In the genomic region with DNA sequence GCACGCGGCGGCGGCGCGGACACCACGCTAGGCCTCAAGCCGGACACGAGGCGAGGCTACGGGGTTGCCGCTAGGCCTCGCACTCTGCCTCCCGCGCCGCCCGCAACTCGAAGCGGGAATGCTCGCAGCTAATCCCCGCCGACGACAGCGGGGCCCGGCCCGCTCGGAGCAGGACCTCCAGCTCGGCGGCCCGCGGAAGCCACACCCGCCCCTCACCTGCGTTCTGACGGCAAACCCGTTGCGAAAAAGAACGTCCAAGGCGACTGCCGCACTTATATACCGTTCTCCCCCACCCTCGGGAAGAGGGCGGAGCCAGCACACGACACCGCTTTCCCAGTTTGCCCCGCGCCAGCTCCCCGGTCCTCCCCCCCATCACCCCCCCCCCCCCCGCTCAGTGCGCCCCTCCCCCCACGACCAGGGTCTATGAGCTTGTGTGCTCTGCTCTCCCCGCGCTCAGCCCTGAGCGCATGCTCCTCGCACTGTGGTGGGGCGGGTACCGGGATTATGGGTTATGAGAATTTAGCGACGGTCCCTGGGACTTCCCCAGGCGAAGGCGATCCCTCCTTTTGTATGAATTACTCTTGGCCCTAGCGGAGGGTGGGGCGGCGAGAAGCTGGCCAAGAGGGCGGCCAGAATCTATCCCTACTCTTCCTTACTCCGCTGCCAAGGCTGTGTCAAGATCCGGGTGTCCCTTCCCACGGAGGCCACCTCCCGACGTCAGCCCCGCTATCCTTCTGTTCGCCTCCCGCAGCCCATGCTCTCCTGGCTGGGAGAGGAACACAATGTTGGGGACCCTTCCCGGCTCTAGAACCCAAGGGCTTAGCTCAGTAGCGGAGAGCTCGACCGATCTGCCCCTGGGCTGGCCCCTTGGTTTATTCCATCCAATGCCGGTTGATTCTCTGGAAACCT, we compare ENCODE assay signal across 8 mouse cellular contexts. TPM values are rescaled to one million over a fixed set of nuclear protein-coding genes. Genes with fewer than 3 reads are reported as not detected.
DNase-seq lines count a peak whose midpoint lies in the region; ATAC-seq and TF ChIP-seq lines count a peak whose summit lies in the region.

No protein-coding gene starts in this region.

- peak overlapping the region; percentile 93 for H3K4me3 ChIP-seq in embryonic facial prominence, embryonic 13.5 days
- H3K4me3 ChIP-seq in kidney, adult 2 months (ENCODE audit: insufficient read depth, low read depth, low read length), result peak overlapping the region; percentile 95
- H3K4me3 ChIP-seq in limb, embryonic 12.5 days (replicated peaks), result peak overlapping the region; percentile 97
- peak overlapping the region; percentile 87 for H3K4me3 ChIP-seq in midbrain, embryonic 15.5 days
- peak overlapping the region; percentile 94 for H3K4me3 ChIP-seq in spleen, adult 2 months (ENCODE audit: extremely low read depth, insufficient read depth, insufficient read length)

- peak; percentile 97 for DNase-seq in 3134 (ENCODE audit: extremely low read depth, insufficient read length, low spot score)
- peak; percentile 95 to 96 for DNase-seq in adrenal gland, postnatal 36 days
- peak; percentile 95 to 98 for DNase-seq in heart, adult 18-20 months
- DNase-seq in kidney, adult 2 months, result peak; percentile 99
- peak; percentile 89 to 90 for DNase-seq in spleen, adult 2 months (ENCODE audit: low read depth in 1 of 2, low spot score in 2 of 2)

- peak; percentile 99 for TF ChIP-seq POLR2A in kidney, adult 2 months (IDR thresholded peaks at IDR 0.05; ENCODE audit: low read depth, low read length)
- peak; percentile 99 for TF ChIP-seq POLR2A in spleen, adult 2 months (IDR thresholded peaks at IDR 0.05; ENCODE audit: low read depth, low read length)

- H3K4me1 ChIP-seq in embryonic facial prominence, embryonic 13.5 days, result peaks cover 14% of the 10 kb centered on the region
- H3K4me1 ChIP-seq in kidney, adult 2 months (ENCODE audit: control insufficient read depth, insufficient read depth, low read length), result peaks cover 11% of the 10 kb centered on the region; the same call in 1 of the 2 replicates
- H3K4me1 ChIP-seq in limb, embryonic 12.5 days (replicated peaks), result peaks cover 16% of the 10 kb centered on the region
- H3K4me1 ChIP-seq in midbrain, embryonic 15.5 days, result peaks cover 41% of the 10 kb centered on the region
- H3K4me1 ChIP-seq in spleen, adult 2 months (ENCODE audit: control insufficient read depth, insufficient read depth, insufficient read length), result no peaks in the 10 kb centered on the region; the same call in 1 of the 2 replicates

- peak overlapping the region; percentile 100 for H3K9ac ChIP-seq in embryonic facial prominence, embryonic 13.5 days
- peak overlapping the region; percentile 100 for H3K9ac ChIP-seq in limb, embryonic 12.5 days (replicated peaks)
- H3K9ac ChIP-seq in midbrain, embryonic 15.5 days, result peak overlapping the region; percentile 86

- WGBS in embryonic facial prominence, embryonic 13.5 days, result under 1% methylated on average over 69 of the region's 77 CpGs
- under 1% methylated on average over 71 of the region's 77 CpGs for WGBS in kidney, adult 2 months
- under 1% methylated on average over 72 of the region's 77 CpGs for WGBS in limb, embryonic 12.5 days
- under 1% methylated on average over 68 of the region's 77 CpGs for WGBS in midbrain, embryonic 15.5 days
- WGBS in spleen, adult 2 months, result under 1% methylated on average over 71 of the region's 77 CpGs

- no peak for TF ChIP-seq CTCF in kidney, adult 2 months (conservative IDR thresholded peaks at IDR 0.05; ENCODE audit: insufficient read depth, insufficient read length, low read depth, low read length)
- TF ChIP-seq CTCF in spleen, adult 2 months (IDR thresholded peaks at IDR 0.05; ENCODE audit: extremely low read depth, insufficient read depth, insufficient read length, insufficient replicate concordance), result no peak

- peak overlapping the region; percentile 65 for H3K4me2 ChIP-seq in embryonic facial prominence, embryonic 13.5 days
- peak overlapping the region; percentile 68 for H3K4me2 ChIP-seq in limb, embryonic 12.5 days
- peak overlapping the region; percentile 66 for H3K4me2 ChIP-seq in midbrain, embryonic 15.5 days

- H3K36me3 ChIP-seq in embryonic facial prominence, embryonic 13.5 days, result peaks cover 37% of the 10 kb centered on the region
- H3K36me3 ChIP-seq in kidney, adult 2 months (ENCODE audit: control insufficient read depth, insufficient read depth, low read length), result peaks cover 21% of the 10 kb centered on the region
- H3K36me3 ChIP-seq in limb, embryonic 12.5 days, result peaks cover 34% of the 10 kb centered on the region
- H3K36me3 ChIP-seq in midbrain, embryonic 15.5 days (replicated peaks), result peaks cover 15% of the 10 kb centered on the region; the same call in 1 of the 2 replicates
- H3K36me3 ChIP-seq in spleen, adult 2 months (ENCODE audit: control insufficient read depth, insufficient read depth, low read length), result peaks cover 27% of the 10 kb centered on the region

- H3K9me3 ChIP-seq in embryonic facial prominence, embryonic 13.5 days, result no peaks in the 10 kb centered on the region
- no peaks in the 10 kb centered on the region for H3K9me3 ChIP-seq in limb, embryonic 12.5 days
- no peaks in the 10 kb centered on the region for H3K9me3 ChIP-seq in midbrain, embryonic 15.5 days

- H3K27me3 ChIP-seq in embryonic facial prominence, embryonic 13.5 days, result no peaks in the 10 kb centered on the region
- no peaks in the 10 kb centered on the region for H3K27me3 ChIP-seq in kidney, adult 2 months (replicated peaks; ENCODE audit: control insufficient read depth, insufficient read depth, low read length)
- no peaks in the 10 kb centered on the region for H3K27me3 ChIP-seq in limb, embryonic 12.5 days
- H3K27me3 ChIP-seq in midbrain, embryonic 15.5 days (replicated peaks), result no peaks in the 10 kb centered on the region
- no peaks in the 10 kb centered on the region for H3K27me3 ChIP-seq in spleen, adult 2 months (ENCODE audit: control insufficient read depth, insufficient read depth, low read length)

- peak; percentile 99 for ATAC-seq in embryonic facial prominence, embryonic 13.5 days (ENCODE audit: insufficient number of reproducible peaks, insufficient read depth, low FRiP score, low TSS enrichment, low read depth)
- ATAC-seq in limb, embryonic 12.5 days (ENCODE audit: insufficient number of reproducible peaks, insufficient read depth, low FRiP score, low TSS enrichment, low read depth), result peak; percentile 99
- ATAC-seq in midbrain, embryonic 15.5 days (replicated peaks), result peak; percentile 99

- peak overlapping the region; percentile 99 for H3K27ac ChIP-seq in embryonic facial prominence, embryonic 13.5 days
- H3K27ac ChIP-seq in kidney, adult 2 months (ENCODE audit: insufficient read depth, low read depth, low read length), result peak overlapping the region; percentile 98
- peak overlapping the region; percentile 99 for H3K27ac ChIP-seq in limb, embryonic 12.5 days
- H3K27ac ChIP-seq in midbrain, embryonic 15.5 days, result peak overlapping the region; percentile 99
- H3K27ac ChIP-seq in spleen, adult 2 months (ENCODE audit: insufficient read depth, low read length), result peak overlapping the region; percentile 98

RNA-seq across cellular contexts. Expression of a gene that starts 7.3 kb away (rescaled TPM):
- total RNA-seq in adrenal gland, postnatal 36 days (2021), result 1,000 to 10,000 TPM; 6,718 to 6,967 TPM
- polyA plus RNA-seq in embryonic facial prominence, embryonic 13.5 days (2015; fragmentation: Nextera tagmentation; extraction: Ambion mirVana), result 5,425 and 5,472 TPM in 2 replicates
- total RNA-seq in heart, adult 18-20 months (2021), result 1,000 to 10,000 TPM in 1 of 2 experiments, 100 to 1,000 TPM in 1; 994 to 1,266 TPM
- polyA plus RNA-seq in kidney, adult 2 months (2012; rRNA removed), result 4,503 and 4,540 TPM in 2 replicates
- 4,104 and 4,228 TPM in 2 replicates for polyA plus RNA-seq in limb, embryonic 12.5 days (2016; fragmentation: Nextera tagmentation; extraction: Ambion mirVana)
- 3,193 and 3,214 TPM in 2 replicates for polyA plus RNA-seq in midbrain, embryonic 15.5 days (2015; fragmentation: Nextera tagmentation; extraction: Ambion mirVana)
- polyA plus RNA-seq in spleen, adult 2 months (2012; rRNA removed), result 2,639 and 2,890 TPM in 2 replicates

RNA-seq across cellular contexts. Expression of a gene that starts 33.1 kb away (rescaled TPM):
- total RNA-seq in adrenal gland, postnatal 36 days (2021), result under 1 TPM in 1 of 2 experiments, not detected in 1; 0.30 TPM
- 0.41 and 0.80 TPM in 2 replicates for polyA plus RNA-seq in embryonic facial prominence, embryonic 13.5 days (2015; fragmentation: Nextera tagmentation; extraction: Ambion mirVana)
- not detected for total RNA-seq in heart, adult 18-20 months (2021)
- polyA plus RNA-seq in kidney, adult 2 months (2012; rRNA removed), result 0.08 TPM in 1 of 2 replicates, not detected in the other
- polyA plus RNA-seq in limb, embryonic 12.5 days (2016; fragmentation: Nextera tagmentation; extraction: Ambion mirVana), result 0.79 and 0.88 TPM in 2 replicates
- polyA plus RNA-seq in midbrain, embryonic 15.5 days (2015; fragmentation: Nextera tagmentation; extraction: Ambion mirVana), result 2.2 and 2.4 TPM in 2 replicates
- not detected in 2 replicates for polyA plus RNA-seq in spleen, adult 2 months (2012; rRNA removed)

RNA-seq across cellular contexts. Expression of a gene that starts 33.7 kb away (rescaled TPM):
- 10 to 100 TPM; 29.4 to 30.8 TPM for total RNA-seq in adrenal gland, postnatal 36 days (2021)
- polyA plus RNA-seq in embryonic facial prominence, embryonic 13.5 days (2015; fragmentation: Nextera tagmentation; extraction: Ambion mirVana), result 22.4 and 23.9 TPM in 2 replicates
- total RNA-seq in heart, adult 18-20 months (2021), result 10 to 100 TPM; 21.9 to 25.0 TPM
- 21.0 and 23.4 TPM in 2 replicates for polyA plus RNA-seq in kidney, adult 2 months (2012; rRNA removed)
- 20.3 and 23.5 TPM in 2 replicates for polyA plus RNA-seq in limb, embryonic 12.5 days (2016; fragmentation: Nextera tagmentation; extraction: Ambion mirVana)
- 28.8 and 30.8 TPM in 2 replicates for polyA plus RNA-seq in midbrain, embryonic 15.5 days (2015; fragmentation: Nextera tagmentation; extraction: Ambion mirVana)
- polyA plus RNA-seq in spleen, adult 2 months (2012; rRNA removed), result 9.3 and 9.9 TPM in 2 replicates

RNA-seq across cellular contexts. Expression of a gene that starts 38.6 kb away (rescaled TPM):
- 1 to 10 TPM in 1 of 2 experiments, under 1 TPM in 1; 0.69 to 1.4 TPM for total RNA-seq in adrenal gland, postnatal 36 days (2021)
- polyA plus RNA-seq in embryonic facial prominence, embryonic 13.5 days (2015; fragmentation: Nextera tagmentation; extraction: Ambion mirVana), result 1.7 and 2.3 TPM in 2 replicates
- under 1 TPM; 0.39 to 0.42 TPM for total RNA-seq in heart, adult 18-20 months (2021)
- 0.19 and 0.36 TPM in 2 replicates for polyA plus RNA-seq in kidney, adult 2 months (2012; rRNA removed)
- 1.7 TPM in 2 replicates for polyA plus RNA-seq in limb, embryonic 12.5 days (2016; fragmentation: Nextera tagmentation; extraction: Ambion mirVana)
- polyA plus RNA-seq in midbrain, embryonic 15.5 days (2015; fragmentation: Nextera tagmentation; extraction: Ambion mirVana), result 0.68 and 0.80 TPM in 2 replicates
- 0.79 and 0.99 TPM in 2 replicates for polyA plus RNA-seq in spleen, adult 2 months (2012; rRNA removed)

Comparison
In these comparisons a context has a peak if more than half of its experiments do, and no peak if none do; other contexts are left out.
1. Peak in every context shown above with its lines: DNase-seq, ATAC-seq, H3K4me3 ChIP-seq and H3K27ac ChIP-seq.